Mouse (Mus musculus): ENCODE data around the gene Afap1.

DNA sequence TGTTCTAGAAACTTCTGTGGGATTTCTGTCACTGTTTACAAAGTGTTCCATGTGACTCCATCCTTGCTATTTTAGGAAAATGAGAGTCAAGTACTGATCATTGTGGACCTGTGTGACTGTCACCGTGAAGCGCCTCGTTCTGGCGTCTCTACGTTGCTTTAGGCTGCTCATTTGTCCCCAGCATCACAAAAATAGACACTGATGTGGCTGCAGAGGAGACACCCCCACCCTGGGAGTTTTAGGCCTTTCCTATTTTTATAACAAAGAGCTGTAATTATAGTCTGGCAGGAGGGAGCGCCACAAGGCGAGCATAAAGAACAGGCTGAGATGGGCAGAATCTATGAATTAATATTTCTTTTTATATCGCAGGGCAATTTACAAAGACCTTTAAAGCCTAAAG, 92.5 kb downstream of the Afap1 start:
- TF ChIP-seq TAL1 (IDR thresholded peaks at IDR 0.05; ENCODE audit: low read length) (no peak), GATA1 (IDR thresholded peaks at IDR 0.05; ENCODE audit: low read length) (no peak)

Data from erythroblast, embryonic 14.5 days (primary cell).